Mouse (Mus musculus) left cerebral cortex, postnatal 36 days (tissue): ENCODE measurements at regions not wholly inside any gene's neighbourhood (a gene's known extent, or its start where the extent isn't known, plus 50 kb on each side); places are given as distances from the start of the nearest gene placed in this dataset.

Experiments used
- DNase-seq, 2 experiments: peaks; one replicate each; pipeline ENCODE4 v3.0.0; 2021 to 2022; ENCODE audit warnings: low spot score in 2 of 2, mixed read lengths in 1 of 2
- intact Hi-C: fragments of 180-260 bp; cut with DNase I; formaldehyde crosslinking; loops from one replicate; pipeline ENCODE4 v1.15.1; 2025

- no peak for DNase-seq
- intact Hi-C loops = no loop called here
Observed at GRCm38 (mm10) chr11:89153466-89154406, 80.1 kb downstream of the Gm525 start.

GRCm38 (mm10) chr11:89147990-89148389 lies 74.3 kb downstream of the Gm525 start:
- intact Hi-C loops = no loop called here
- DNase-seq = no peak

- no peak for DNase-seq
- intact Hi-C loops = no loop called here
Observed at GRCm38 (mm10) chr11:89145281-89145945, 71.8 kb downstream of the Gm525 start.

- no peak for DNase-seq
- intact Hi-C loops = no loop called here
Observed at GRCm38 (mm10) chr11:89142527-89143154, 69.0 kb downstream of the Gm525 start.
